Mouse (Mus musculus): ENCODE data around the gene Ddx25. TPM values are rescaled to one million over a fixed set of nuclear protein-coding genes. Genes with fewer than 3 reads are reported as not detected.

Ddx25 gene
- polyA plus RNA-seq, 1 experiment: not detected

GRCm38 (mm10) chr9:35543099-35543860 is 15.0 kb downstream of the Ddx25 start:
- H3K4me1 ChIP-seq (ENCODE audit: control insufficient read depth): no peaks in the 10 kb centered on the region
- H3K9me3 ChIP-seq (ENCODE audit: control insufficient read depth, low read length): no peaks in the 10 kb centered on the region

GRCm38 (mm10) chr9:35541941-35542340 is 16.4 kb downstream of the Ddx25 start:
- TF ChIP-seq GATA1 (IDR thresholded peaks at IDR 0.05; ENCODE audit: low read length): no peak
- TF ChIP-seq TAL1 (IDR thresholded peaks at IDR 0.05; ENCODE audit: low read length): no peak
- no peaks in the 10 kb centered on the region for H3K27me3 ChIP-seq (ENCODE audit: control insufficient read depth)
- no peaks in the 10 kb centered on the region for H3K4me1 ChIP-seq (ENCODE audit: control insufficient read depth)
- no peaks in the 10 kb centered on the region for H3K9me3 ChIP-seq (ENCODE audit: control insufficient read depth, low read length)
- H3K4me3 ChIP-seq (replicated peaks): no peak overlapping the region
- H3K36me3 ChIP-seq (ENCODE audit: control insufficient read depth): no peaks in the 10 kb centered on the region

More at GRCm38 (mm10) chr9:35543099-35543860, 15.0 kb downstream of the Ddx25 start:
- no peak for TF ChIP-seq GATA1 (IDR thresholded peaks at IDR 0.05; ENCODE audit: low read length)
- TF ChIP-seq TAL1 (IDR thresholded peaks at IDR 0.05; ENCODE audit: low read length): no peak
- H3K36me3 ChIP-seq (ENCODE audit: control insufficient read depth): no peaks in the 10 kb centered on the region
- H3K4me3 ChIP-seq (replicated peaks): no peak overlapping the region
- no peaks in the 10 kb centered on the region for H3K27me3 ChIP-seq (ENCODE audit: control insufficient read depth)

DNA sequence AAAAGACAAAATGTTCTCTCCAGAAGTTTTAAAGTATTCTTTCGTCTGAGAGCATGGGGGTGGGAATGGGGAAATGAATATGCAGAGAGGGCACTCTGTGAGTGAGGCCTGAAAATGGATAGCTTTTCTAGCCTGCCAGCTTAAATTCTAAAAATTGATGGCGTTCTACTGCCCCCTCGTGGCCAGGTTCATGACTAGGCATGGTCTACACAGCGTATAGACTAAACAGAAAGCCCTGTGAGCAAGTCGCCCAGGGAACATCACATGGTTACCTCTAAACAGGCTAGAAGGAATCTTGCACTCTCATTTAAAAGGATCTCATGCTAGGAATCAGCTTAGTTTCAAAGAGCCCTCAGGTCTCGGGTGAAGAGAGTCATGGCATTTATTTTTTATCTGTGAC is 16.8 kb downstream of the Ddx25 start:
- H3K27me3 ChIP-seq (ENCODE audit: control insufficient read depth): no peaks in the 10 kb centered on the region
- H3K4me3 ChIP-seq (replicated peaks): no peak overlapping the region

DNA sequence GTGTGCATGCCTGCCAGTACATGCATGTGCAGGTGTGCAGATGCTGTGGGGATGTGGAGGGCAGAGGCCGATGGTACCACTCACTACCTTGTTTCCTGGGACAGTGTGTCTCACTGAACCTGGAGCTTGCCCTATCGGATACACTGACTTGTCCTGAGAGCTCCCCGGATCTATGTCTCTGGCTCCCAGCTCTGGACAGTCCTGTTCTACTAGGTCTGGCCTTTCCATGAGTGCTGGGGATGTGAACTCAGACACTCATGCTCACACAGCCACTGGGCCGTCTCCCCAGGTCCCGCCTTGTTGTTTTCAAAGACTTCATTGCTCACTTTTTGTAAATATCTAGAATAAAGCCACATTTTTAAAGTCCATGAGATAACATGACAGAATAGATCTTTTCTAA is 17.3 kb downstream of the Ddx25 start:
- TF ChIP-seq TAL1 (IDR thresholded peaks at IDR 0.05; ENCODE audit: low read length) (no peak), GATA1 (IDR thresholded peaks at IDR 0.05; ENCODE audit: low read length) (no peak)
- no peak overlapping the region for H3K4me3 ChIP-seq (replicated peaks)

More for the DNA sequence above, 16.8 kb downstream of the Ddx25 start:
- Histone ChIP-seq H3K36me3 (ENCODE audit: control insufficient read depth) (no peaks in the 10 kb centered on the region), H3K9me3 (ENCODE audit: control insufficient read depth, low read length) (no peaks in the 10 kb centered on the region), H3K4me1 (ENCODE audit: control insufficient read depth) (no peaks in the 10 kb centered on the region)
- TF ChIP-seq TAL1 (IDR thresholded peaks at IDR 0.05; ENCODE audit: low read length) (no peak), GATA1 (IDR thresholded peaks at IDR 0.05; ENCODE audit: low read length) (no peak)

GRCm38 (mm10) chr9:35539001-35539750 is 19.2 kb downstream of the Ddx25 start:
- no peak for TF ChIP-seq TAL1 (IDR thresholded peaks at IDR 0.05; ENCODE audit: low read length)
- H3K4me1 ChIP-seq (ENCODE audit: control insufficient read depth): peaks cover 5% of the 10 kb centered on the region
- H3K9me3 ChIP-seq (ENCODE audit: control insufficient read depth, low read length): no peaks in the 10 kb centered on the region
- no peaks in the 10 kb centered on the region for H3K36me3 ChIP-seq (ENCODE audit: control insufficient read depth)
- no peak overlapping the region for H3K4me3 ChIP-seq (replicated peaks)
- H3K27me3 ChIP-seq (ENCODE audit: control insufficient read depth): no peaks in the 10 kb centered on the region

More for the DNA sequence above, 17.3 kb downstream of the Ddx25 start:
- no peaks in the 10 kb centered on the region for H3K36me3 ChIP-seq (ENCODE audit: control insufficient read depth)
- no peaks in the 10 kb centered on the region for H3K27me3 ChIP-seq (ENCODE audit: control insufficient read depth)
- no peaks in the 10 kb centered on the region for H3K9me3 ChIP-seq (ENCODE audit: control insufficient read depth, low read length)
- H3K4me1 ChIP-seq (ENCODE audit: control insufficient read depth): no peaks in the 10 kb centered on the region

- Histone ChIP-seq H3K9me3 (ENCODE audit: control insufficient read depth, low read length) (no peaks in the 10 kb centered on the region), H3K4me1 (ENCODE audit: control insufficient read depth) (peaks cover 5% of the 10 kb centered on the region), H3K4me3 (replicated peaks) (no peak overlapping the region), H3K27me3 (ENCODE audit: control insufficient read depth) (no peaks in the 10 kb centered on the region), H3K36me3 (ENCODE audit: control insufficient read depth) (no peaks in the 10 kb centered on the region)
- TF ChIP-seq TAL1 (IDR thresholded peaks at IDR 0.05; ENCODE audit: low read length): no peak
- no peak for TF ChIP-seq GATA1 (IDR thresholded peaks at IDR 0.05; ENCODE audit: low read length)
Observed at GRCm38 (mm10) chr9:35535876-35536275, 22.5 kb downstream of the Ddx25 start.

DNA sequence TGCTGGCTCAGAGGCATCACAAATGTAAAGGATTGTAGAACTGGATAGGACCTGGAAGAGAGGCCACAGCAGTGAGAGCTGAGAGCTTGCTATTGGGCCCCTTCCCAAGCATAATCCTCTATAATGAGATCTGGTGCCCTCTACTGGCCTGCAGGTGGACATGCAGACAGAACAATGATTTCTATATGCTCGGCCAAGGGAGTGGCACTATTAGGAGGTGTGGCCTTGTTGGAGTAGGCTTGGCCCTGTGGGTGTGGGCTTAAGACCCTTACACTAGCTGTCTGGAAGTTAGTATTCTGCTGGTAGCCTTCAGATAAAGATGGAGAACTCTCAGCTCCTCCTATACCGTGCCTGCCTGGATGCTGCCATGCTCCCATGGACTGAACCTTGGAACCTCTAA is 23.2 kb downstream of the Ddx25 start:
- TF ChIP-seq GATA1 (IDR thresholded peaks at IDR 0.05; ENCODE audit: low read length) (no peak), TAL1 (IDR thresholded peaks at IDR 0.05; ENCODE audit: low read length) (no peak)
- no peaks in the 10 kb centered on the region for H3K36me3 ChIP-seq (ENCODE audit: control insufficient read depth)

DNA sequence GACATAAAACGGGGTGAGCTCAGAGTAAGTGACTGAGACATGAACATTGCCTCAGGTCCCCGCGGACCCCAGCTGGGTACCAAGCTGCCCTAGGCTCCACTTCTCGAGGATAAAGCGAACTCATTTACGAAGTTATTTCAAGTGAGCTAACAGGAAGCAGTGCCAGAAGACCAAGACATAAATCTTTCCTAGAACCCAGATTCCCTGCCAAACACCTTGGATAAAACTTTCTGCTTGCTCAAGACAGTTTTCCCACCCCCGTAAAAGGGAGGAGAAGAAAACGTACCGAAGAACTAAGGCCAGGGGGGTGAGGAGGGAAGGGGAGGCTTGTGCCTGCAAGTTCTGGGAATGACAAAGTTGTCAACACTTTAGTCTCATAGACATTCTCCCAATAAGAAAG is 25.1 kb downstream of the Ddx25 start:
- H3K4me1 ChIP-seq (ENCODE audit: control insufficient read depth): peaks cover 5% of the 10 kb centered on the region
- TF ChIP-seq TAL1 (IDR thresholded peaks at IDR 0.05; ENCODE audit: low read length) (no peak), GATA1 (IDR thresholded peaks at IDR 0.05; ENCODE audit: low read length) (no peak)
- H3K9me3 ChIP-seq (ENCODE audit: control insufficient read depth, low read length): no peaks in the 10 kb centered on the region
- H3K4me3 ChIP-seq (replicated peaks): no peak overlapping the region
- no peaks in the 10 kb centered on the region for H3K27me3 ChIP-seq (ENCODE audit: control insufficient read depth)
- no peaks in the 10 kb centered on the region for H3K36me3 ChIP-seq (ENCODE audit: control insufficient read depth)

More for the DNA sequence above, 23.2 kb downstream of the Ddx25 start:
- Histone ChIP-seq H3K27me3 (ENCODE audit: control insufficient read depth) (no peaks in the 10 kb centered on the region), H3K9me3 (ENCODE audit: control insufficient read depth, low read length) (no peaks in the 10 kb centered on the region), H3K4me1 (ENCODE audit: control insufficient read depth) (peaks cover 5% of the 10 kb centered on the region), H3K4me3 (replicated peaks) (no peak overlapping the region)

GRCm38 (mm10) chr9:35529796-35530195 is 28.5 kb downstream of the Ddx25 start:
- TF ChIP-seq GATA1 (IDR thresholded peaks at IDR 0.05; ENCODE audit: low read length): no peak
- Histone ChIP-seq H3K27me3 (ENCODE audit: control insufficient read depth) (no peaks in the 10 kb centered on the region), H3K4me3 (replicated peaks) (no peak overlapping the region), H3K9me3 (ENCODE audit: control insufficient read depth, low read length) (no peaks in the 10 kb centered on the region), H3K4me1 (ENCODE audit: control insufficient read depth) (no peaks in the 10 kb centered on the region), H3K36me3 (ENCODE audit: control insufficient read depth) (no peaks in the 10 kb centered on the region)
